In genomic region chr10:75316872-75316907, GRCm38 (mm10) we compare ENCODE assay signal across 8 mouse cellular contexts. TPM values are rescaled to one million over a fixed set of nuclear protein-coding genes. Genes with fewer than 3 reads are reported as not detected.
DNase-seq lines count a peak whose midpoint lies in the region; ATAC-seq lines count a peak whose summit lies in the region.

Adora2a (plus strand) TSS chr10:75316877.

- intact Hi-C loops in left cerebral cortex, postnatal 36 days (cut with DNase I): loop anchor here (5.0 kb wide), 2 partner anchors 121 to 171 kb away; no protein-coding TSS in a partner anchor

- no peak for DNase-seq in lung, postnatal 4 days
- DNase-seq in left cerebral cortex, postnatal 36 days (ENCODE audit: low spot score in 2 of 2): no peak
- no peak for DNase-seq in frontal cortex, adult 2 months (ENCODE audit: extremely low spot score in 1 of 2, low spot score in 1 of 2)
- DNase-seq in kidney, postnatal 10 days: no peak

- ATAC-seq in lung, embryonic 16.5 days (ENCODE audit: low read depth): no peak
- no peak for ATAC-seq in forebrain, embryonic 13.5 days
- ATAC-seq in neural tube, embryonic 15.5 days (ENCODE audit: low FRiP score): no peak
- no peak for ATAC-seq in frontal cortex, adult (ENCODE audit: low TSS enrichment)

- H3K4me3 ChIP-seq in lung, embryonic 16.5 days (ENCODE audit: low read length): peak within 1 kb of the TSS; percentile 57
- H3K4me3 ChIP-seq in forebrain, embryonic 13.5 days: peak within 1 kb of the TSS; percentile 42
- H3K4me3 ChIP-seq in neural tube, embryonic 15.5 days (replicated peaks): peak within 1 kb of the TSS; percentile 42

- H3K9me3 ChIP-seq in lung, embryonic 16.5 days (ENCODE audit: control insufficient read depth, low read length): no peaks in the 10 kb centered on the region
- H3K9me3 ChIP-seq in forebrain, embryonic 13.5 days (replicated peaks): no peaks in the 10 kb centered on the region
- H3K9me3 ChIP-seq in neural tube, embryonic 15.5 days (replicated peaks): no peaks in the 10 kb centered on the region

- H3K9ac ChIP-seq in lung, embryonic 16.5 days (ENCODE audit: low read length): peak within 1 kb of the TSS; percentile 68
- peak within 1 kb of the TSS; percentile 58 for H3K9ac ChIP-seq in forebrain, embryonic 13.5 days
- peak within 1 kb of the TSS; percentile 30 for H3K9ac ChIP-seq in neural tube, embryonic 15.5 days (replicated peaks)

- peak within 1 kb of the TSS; percentile 34 for H3K27ac ChIP-seq in lung, embryonic 16.5 days (ENCODE audit: low read length)
- no peak within 1 kb of the TSS for H3K27ac ChIP-seq in forebrain, embryonic 13.5 days
- peak within 1 kb of the TSS; percentile 45 for H3K27ac ChIP-seq in neural tube, embryonic 15.5 days (replicated peaks)

- 3% methylated on average over 4 of the region's 4 CpGs for WGBS in lung, embryonic 16.5 days
- WGBS in forebrain, embryonic 13.5 days: no CpG with 5 or more reads among the region's 4 CpGs
- WGBS in neural tube, embryonic 15.5 days: 3% methylated on average over 4 of the region's 4 CpGs

- H3K27me3 ChIP-seq in lung, embryonic 16.5 days (ENCODE audit: control insufficient read depth, insufficient read depth, low read depth, low read length): peaks cover 6% of the 10 kb centered on the region; the same call in 1 of the 2 replicates
- H3K27me3 ChIP-seq in forebrain, embryonic 13.5 days: peaks cover 45% of the 10 kb centered on the region
- peaks cover 37% of the 10 kb centered on the region for H3K27me3 ChIP-seq in neural tube, embryonic 15.5 days (replicated peaks)

- peak within 1 kb of the TSS; percentile 81 for H3K4me2 ChIP-seq in lung, embryonic 16.5 days (ENCODE audit: low read depth, low read length)
- H3K4me2 ChIP-seq in forebrain, embryonic 13.5 days: peak within 1 kb of the TSS; percentile 66
- H3K4me2 ChIP-seq in neural tube, embryonic 15.5 days: peak within 1 kb of the TSS; percentile 55

- peaks cover 24% of the 10 kb centered on the region for H3K4me1 ChIP-seq in lung, embryonic 16.5 days (replicated peaks; ENCODE audit: control insufficient read depth, insufficient read depth, low read length)
- H3K4me1 ChIP-seq in forebrain, embryonic 13.5 days: peaks cover 13% of the 10 kb centered on the region
- H3K4me1 ChIP-seq in neural tube, embryonic 15.5 days: peaks cover 12% of the 10 kb centered on the region

- no peaks in the 10 kb centered on the region for H3K36me3 ChIP-seq in lung, embryonic 16.5 days (ENCODE audit: control insufficient read depth, insufficient read depth, low read length)
- peaks cover 11% of the 10 kb centered on the region for H3K36me3 ChIP-seq in forebrain, embryonic 13.5 days (ENCODE audit: poor library complexity, severe bottlenecking)
- peaks cover 15% of the 10 kb centered on the region; the same call in 1 of the 2 replicates for H3K36me3 ChIP-seq in neural tube, embryonic 15.5 days

RNA-seq across cellular contexts. Expression of gene Adora2a, which starts in this region (rescaled TPM):
- 8.9 and 9.2 TPM in 2 replicates for polyA plus RNA-seq in lung, embryonic 16.5 days (2015; fragmentation: Nextera tagmentation; extraction: Ambion mirVana)
- 3.2 and 3.5 TPM in 2 replicates for polyA plus RNA-seq in forebrain, embryonic 13.5 days (2015; fragmentation: Nextera tagmentation; extraction: Ambion mirVana)
- 10 to 100 TPM; 17.6 to 26.3 TPM for total RNA-seq in left cerebral cortex, postnatal 36 days (2021)
- polyA plus RNA-seq in neural tube, embryonic 15.5 days (2015; fragmentation: Nextera tagmentation; extraction: Ambion mirVana): 3.3 and 4.6 TPM in 2 replicates
- polyA plus RNA-seq in frontal cortex, adult 2 months (2012; rRNA removed): 9.6 and 13.3 TPM in 2 replicates
